Mouse (Mus musculus) G1E (cell line): ENCODE results near the gene Papss2. TPM values are rescaled to one million over a fixed set of nuclear protein-coding genes. Genes with fewer than 3 reads are reported as not detected.

ENCODE experiments used
- ATAC-seq: 2 replicates; pipeline ENCODE4 v1.8.0; 2016; ENCODE audit warnings: mild to moderate bottlenecking; ENCODE audit not compliant: insufficient number of reproducible peaks, poor library complexity, low FRiP score, severe bottlenecking; ENCODE audit errors: extremely low read depth
- DNase-seq: peaks from one replicate; pipeline ENCODE4 v3.0.0; 2012; ENCODE audit warnings: low spot score
- H3K27me3 ChIP-seq: 2 replicates; pipeline ENCODE4 v1.6.1; 2012; ENCODE audit warnings: mild to moderate bottlenecking, low read length, inconsistent platforms; ENCODE audit not compliant: insufficient read depth
- H3K36me3 ChIP-seq: replicated peaks from 2 replicates; pipeline ENCODE3; 2012; ENCODE audit warnings: mild to moderate bottlenecking, inconsistent platforms
- H3K4me1 ChIP-seq: 2 replicates; pipeline ENCODE4 v1.6.1; 2012; ENCODE audit warnings: low read depth, low read length, inconsistent platforms, mixed read lengths; ENCODE audit not compliant: insufficient read depth
- H3K4me3 ChIP-seq: 2 replicates; pipeline ENCODE4 v1.5.1; 2012; ENCODE audit warnings: low read depth, mild to moderate bottlenecking, inconsistent platforms, low read length, moderate library complexity, mixed read lengths
- H3K9me3 ChIP-seq: replicated peaks from 2 replicates; pipeline ENCODE4 v1.6.1; 2012; ENCODE audit warnings: inconsistent platforms
- CTCF ChIP-seq: IDR thresholded peaks from 2 replicates; pipeline ENCODE4 v1.5.1; 2012; ENCODE audit warnings: low read depth, low read length, inconsistent platforms, mixed read lengths
- GATA1 ChIP-seq: IDR thresholded peaks from 2 replicates; pipeline ENCODE4 v1.6.1; 2012; ENCODE audit warnings: borderline replicate concordance, low read length, inconsistent platforms, mixed read lengths
- GATA2 ChIP-seq: IDR thresholded peaks from 2 replicates; pipeline ENCODE4 v1.6.1; 2012; ENCODE audit warnings: low read depth, low read length, inconsistent platforms, borderline replicate concordance
- POLR2AphosphoS5 ChIP-seq: IDR thresholded peaks from 2 replicates; pipeline ENCODE4 v1.6.1; 2012; ENCODE audit warnings: low read depth, low read length, inconsistent platforms; ENCODE audit not compliant: insufficient replicate concordance
- TAL1 ChIP-seq: conservative IDR thresholded peaks from 2 replicates; pipeline ENCODE4 v1.6.1; 2012; ENCODE audit warnings: low read depth, low read length, inconsistent platforms, mixed read lengths
- polyA plus RNA-seq: library from polyadenylated mRNA; stranded (reverse); fragments of >175 nt; gene quantifications from 2 replicates; pipeline ENCODE4 v1.2.3, GENCODE M21; 2012
- total RNA-seq, 2 experiments: library from RNA; stranded (forward) in 1 of 2; stranded (reverse) in 1 of 2; fragments of 200-1000 nt in 1 of 2; fragments of >200 nt in 1 of 2; fragmentation: Nextera tagmentation in 1 of 2; gene quantifications; 2 replicates each; pipeline ENCODE4 v1.2.3; 2014 to 2017

Gene Papss2
- total and polyA plus RNA-seq, 3 experiments = 7.0 to 164 (median 66.2) TPM

- no peak for DNase-seq
- peaks cover 27% of the 10 kb centered on the region for H3K36me3 ChIP-seq
- no peaks in the 10 kb centered on the region for H3K27me3 ChIP-seq
- TF ChIP-seq GATA2 (no peak), POLR2AphosphoS5 (no peak)
- H3K4me1 ChIP-seq = peaks cover 12% of the 10 kb centered on the region
- no peak for ATAC-seq
- H3K9me3 ChIP-seq = no peaks in the 10 kb centered on the region
- no peak overlapping the region for H3K4me3 ChIP-seq
Measured at GRCm38 (mm10) chr19:32627631-32628030, 32.0 kb downstream of the Papss2 start.

GRCm38 (mm10) chr19:32628572-32629132, 33.1 kb downstream of the Papss2 start:
- ATAC-seq (no peak), DNase-seq (no peak)
- Histone ChIP-seq H3K4me3 (no peak overlapping the region), H3K9me3 (no peaks in the 10 kb centered on the region), H3K36me3 (peaks cover 25% of the 10 kb centered on the region), H3K4me1 (peaks cover 9% of the 10 kb centered on the region), H3K27me3 (no peaks in the 10 kb centered on the region)
- no peak for TF ChIP-seq GATA1
- TF ChIP-seq POLR2AphosphoS5 = no peak
- TF ChIP-seq CTCF = no peak
- TF ChIP-seq GATA2 = no peak
- no peak for TF ChIP-seq TAL1

- Histone ChIP-seq H3K4me1 (peaks cover 36% of the 10 kb centered on the region), H3K9me3 (no peaks in the 10 kb centered on the region), H3K27me3 (no peaks in the 10 kb centered on the region), H3K4me3 (no peak overlapping the region), H3K36me3 (peaks cover 45% of the 10 kb centered on the region)
- ATAC-seq (no peak), DNase-seq (no peak)
- TF ChIP-seq GATA2 (no peak), TAL1 (no peak), GATA1 (no peak), POLR2AphosphoS5 (no peak)
Measured at GRCm38 (mm10) chr19:32634916-32635315, 39.3 kb downstream of the Papss2 start.

- no peaks in the 10 kb centered on the region for H3K9me3 ChIP-seq
- H3K4me1 ChIP-seq = peaks cover 36% of the 10 kb centered on the region
- H3K27me3 ChIP-seq = no peaks in the 10 kb centered on the region
- peak overlapping the region; percentile 61; the same call in 1 of the 2 replicates for H3K4me3 ChIP-seq
- no peak for TF ChIP-seq POLR2AphosphoS5
- no peak for TF ChIP-seq TAL1
- ATAC-seq (peak; percentile 35; the same call in 1 of the 2 replicates), DNase-seq (peak; percentile 36)
- peaks cover 68% of the 10 kb centered on the region for H3K36me3 ChIP-seq
Measured at GRCm38 (mm10) chr19:32637357-32638275, 42.0 kb downstream of the Papss2 start.

- peak; percentile 46 for DNase-seq
- peak; percentile 75 for ATAC-seq
- H3K9me3 ChIP-seq = no peaks in the 10 kb centered on the region
- TF ChIP-seq GATA2 (no peak), CTCF (no peak), GATA1 (no peak), TAL1 (peak; percentile 82), POLR2AphosphoS5 (no peak)
- H3K27me3 ChIP-seq = no peaks in the 10 kb centered on the region
- H3K4me3 ChIP-seq = peak overlapping the region; percentile 54; the same call in 1 of the 2 replicates
- peaks cover 36% of the 10 kb centered on the region for H3K4me1 ChIP-seq
- H3K36me3 ChIP-seq = peaks cover 76% of the 10 kb centered on the region
Measured at GRCm38 (mm10) chr19:32638276-32638903, 42.8 kb downstream of the Papss2 start.

GRCm38 (mm10) chr19:32641535-32641934, 45.9 kb downstream of the Papss2 start:
- no peak overlapping the region for H3K4me3 ChIP-seq
- no peak for ATAC-seq
- TF ChIP-seq TAL1 = no peak
- TF ChIP-seq GATA1 = no peak
- no peak for TF ChIP-seq CTCF
- TF ChIP-seq POLR2AphosphoS5 = no peak
- no peak for TF ChIP-seq GATA2

More at GRCm38 (mm10) chr19:32641535-32641934, 45.9 kb downstream of the Papss2 start:
- Histone ChIP-seq H3K9me3 (peaks cover 3% of the 10 kb centered on the region; the same call in 1 of the 2 replicates), H3K27me3 (no peaks in the 10 kb centered on the region), H3K4me1 (peaks cover 32% of the 10 kb centered on the region), H3K36me3 (peaks cover 65% of the 10 kb centered on the region)
- DNase-seq = no peak
